Mouse (Mus musculus): ENCODE measurements around the gene Sap30bp. TPM values are rescaled to one million over a fixed set of nuclear protein-coding genes. Genes with fewer than 3 reads are reported as not detected.

Gene Sap30bp
- polyA plus RNA-seq (2012; rRNA removed; ENCODE audit: low replicate concordance), result 20.3 and 29.8 TPM in 2 replicates

GRCm38 (mm10) chr11:115933108-115933746 lies at the start of gene Sap30bp, which contains the start of gene Recql5:
Sap30bp (plus strand) TSS chr11:115933282.
Recql5 (minus strand) TSS chr11:115933477.

GRCm38 (mm10) chr11:115899486-115900266 lies 33.4 kb upstream of the Sap30bp start, which contains the start of gene Smim5:
Smim5 (plus strand) TSS chr11:115899966.

GRCm38 (mm10) chr11:115911632-115912376 lies 21.3 kb upstream of the Sap30bp start, which contains the start of gene Smim6:
Smim6 (plus strand) TSS chr11:115912017.

GRCm38 (mm10) chr11:115974309-115975082 lies 41.4 kb downstream of the Sap30bp start, which contains the start of gene Itgb4:
Itgb4 (plus strand) TSS chr11:115974709.

GRCm38 (mm10) chr11:116012262-116012947 lies 79.3 kb downstream of the Sap30bp start, which contains the start of gene Galk1:
Galk1 (minus strand) TSS chr11:116012719.

Other genes starting within 250 kb of the Sap30bp start
- 40.9 and 45.7 TPM in 2 replicates for gene Grb2, start 224.7 kb upstream of the Sap30bp start, polyA plus RNA-seq (2012; rRNA removed; ENCODE audit: low replicate concordance)
- 52.5 and 77.3 TPM in 2 replicates for gene Tmem94, start 167.8 kb upstream of the Sap30bp start, polyA plus RNA-seq (2012; rRNA removed; ENCODE audit: low replicate concordance)
- gene Caskin2, start 119.6 kb upstream of the Sap30bp start, polyA plus RNA-seq (2012; rRNA removed; ENCODE audit: low replicate concordance), result 39.5 and 48.4 TPM in 2 replicates
- 21.7 and 39.4 TPM in 2 replicates for gene Tsen54, start 118.6 kb upstream of the Sap30bp start, polyA plus RNA-seq (2012; rRNA removed; ENCODE audit: low replicate concordance)
- gene Llgl2, start 109.2 kb upstream of the Sap30bp start, polyA plus RNA-seq (2012; rRNA removed; ENCODE audit: low replicate concordance), result 16.3 and 41.0 TPM in 2 replicates
- gene Myo15b, start 74.9 kb upstream of the Sap30bp start, polyA plus RNA-seq (2012; rRNA removed; ENCODE audit: low replicate concordance), result 0.13 and 0.39 TPM in 2 replicates
- gene Smim5, start 33.3 kb upstream of the Sap30bp start, polyA plus RNA-seq (2012; rRNA removed; ENCODE audit: low replicate concordance), result 2.2 and 5.1 TPM in 2 replicates
- 0.16 and 0.94 TPM in 2 replicates for gene Smim6, start 21.3 kb upstream of the Sap30bp start, polyA plus RNA-seq (2012; rRNA removed; ENCODE audit: low replicate concordance)
- gene Recql5, start 195 bp downstream of the Sap30bp start, polyA plus RNA-seq (2012; rRNA removed; ENCODE audit: low replicate concordance), result 19.0 and 25.1 TPM in 2 replicates
- 5.8 and 15.3 TPM in 2 replicates for gene Itgb4, start 41.4 kb downstream of the Sap30bp start, polyA plus RNA-seq (2012; rRNA removed; ENCODE audit: low replicate concordance)
- 26.1 and 53.1 TPM in 2 replicates for gene Galk1, start 79.4 kb downstream of the Sap30bp start, polyA plus RNA-seq (2012; rRNA removed; ENCODE audit: low replicate concordance)
- gene H3f3b, start 94.7 kb downstream of the Sap30bp start, polyA plus RNA-seq (2012; rRNA removed; ENCODE audit: low replicate concordance), result 78.9 and 242 TPM in 2 replicates
- gene Unk, start 97.0 kb downstream of the Sap30bp start, polyA plus RNA-seq (2012; rRNA removed; ENCODE audit: low replicate concordance), result 23.6 and 56.2 TPM in 2 replicates
- 1.7 and 7.5 TPM in 2 replicates for gene Unc13d, start 144.7 kb downstream of the Sap30bp start, polyA plus RNA-seq (2012; rRNA removed; ENCODE audit: low replicate concordance)
- 189 and 264 TPM in 2 replicates for gene Wbp2, start 153.7 kb downstream of the Sap30bp start, polyA plus RNA-seq (2012; rRNA removed; ENCODE audit: low replicate concordance)
- 41.1 and 61.3 TPM in 2 replicates for gene Trim47, start 193.9 kb downstream of the Sap30bp start, polyA plus RNA-seq (2012; rRNA removed; ENCODE audit: low replicate concordance)
- 12.7 and 19.1 TPM in 2 replicates for gene Trim65, start 197.8 kb downstream of the Sap30bp start, polyA plus RNA-seq (2012; rRNA removed; ENCODE audit: low replicate concordance)
- 43.3 and 80.0 TPM in 2 replicates for gene Mrpl38, start 205.6 kb downstream of the Sap30bp start, polyA plus RNA-seq (2012; rRNA removed; ENCODE audit: low replicate concordance)
- gene Fbf1, start 234.9 kb downstream of the Sap30bp start, polyA plus RNA-seq (2012; rRNA removed; ENCODE audit: low replicate concordance), result 15.9 and 34.9 TPM in 2 replicates